Mouse (Mus musculus) liver, postnatal 0 days (tissue): ENCODE measurements at regions not wholly inside any gene's neighbourhood (a gene's known extent, or its start where the extent isn't known, plus 50 kb on each side); places are given as distances from the start of the nearest gene placed in this dataset.
"Not testable (repeated sequence)": the region's sequence is repeated elsewhere in the genome, so short reads cannot be mapped to it uniquely, and the experiment has no call there.

Experiments used
- ATAC-seq: fragments of 200-750 bp; cut with Nextera tagmentation; 2 replicates; pipeline ENCODE4 v1.8.0; 2017; ENCODE audit warnings: mild to moderate bottlenecking, moderate library complexity
- DNase-seq: peaks from one replicate; pipeline ENCODE4 v3.0.0-alpha.2; 2016
- H3K27ac ChIP-seq: fragments of 300-500 bp; sonication (generic); 2 replicates; pipeline ENCODE4 v1.5.1; 2014; ENCODE audit warnings: antibody characterized with exemption, moderate library complexity, mild to moderate bottlenecking, low read depth
- H3K27me3 ChIP-seq: fragments of 300-500 bp; sonication (generic); 2 replicates; pipeline ENCODE4 v1.6.1; 2014; ENCODE audit warnings: low read length, control low read depth, mixed read lengths; ENCODE audit not compliant: insufficient read depth
- H3K36me3 ChIP-seq: fragments of 300-500 bp; sonication (generic); replicated peaks from 2 replicates; pipeline ENCODE4 v1.6.1; 2014; ENCODE audit warnings: mild to moderate bottlenecking, control low read depth, low read length, moderate library complexity, mixed read lengths; ENCODE audit not compliant: insufficient read depth
- H3K4me1 ChIP-seq: fragments of 300-500 bp; sonication (generic); 2 replicates; pipeline ENCODE4 v1.6.1; 2014; ENCODE audit warnings: antibody characterized with exemption, mild to moderate bottlenecking, control low read depth; ENCODE audit not compliant: insufficient read depth
- H3K4me2 ChIP-seq: fragments of 300-500 bp; sonication (generic); 2 replicates; pipeline ENCODE4 v1.6.1; 2014; ENCODE audit warnings: low read depth, mild to moderate bottlenecking, low read length, moderate library complexity, mixed read lengths
- H3K4me3 ChIP-seq: fragments of 300-500 bp; sonication (generic); 2 replicates; pipeline ENCODE4 v1.5.1; 2014; ENCODE audit warnings: low read depth, low read length
- H3K9ac ChIP-seq: fragments of 300-500 bp; sonication (generic); replicated peaks from 2 replicates; pipeline ENCODE4 v1.6.1; 2014; ENCODE audit warnings: mild to moderate bottlenecking, moderate library complexity
- H3K9me3 ChIP-seq: fragments of 300-500 bp; sonication (generic); 2 replicates; pipeline ENCODE4 v1.6.1; 2016; ENCODE audit warnings: mild to moderate bottlenecking, control low read depth, low read length, mixed read lengths
- CTCF ChIP-seq: sonication (generic); IDR thresholded peaks from 2 replicates; pipeline ENCODE4 v1.5.1; 2016; ENCODE audit warnings: antibody characterized with exemption, low read depth
- EP300 ChIP-seq: IDR thresholded peaks from 2 replicates; pipeline ENCODE4 v1.6.1; 2016; ENCODE audit warnings: antibody characterized with exemption, low read depth, mild to moderate bottlenecking
- WGBS: fragments of 180-500 bp; shearing (Covaris S2); extraction: QIAGEN DNeasy Blood & Tissue Kit; methylation state at CpG from one replicate; pipeline ENCODE4 v1.1.7; 2014; ENCODE audit not compliant: insufficient replicate concordance; 5-methylcytosine and 5-hydroxymethylcytosine counted together

GRCm38 (mm10) chr5:28785347-28786060 lies 318.4 kb upstream of the Shh start:
- H3K27me3 ChIP-seq: no peaks in the 10 kb centered on the region
- H3K9me3 ChIP-seq: no peaks in the 10 kb centered on the region
- H3K9ac ChIP-seq: no peak overlapping the region
- DNase-seq (no peak), ATAC-seq (no peak)
- H3K27ac ChIP-seq: no peak overlapping the region
- H3K4me3 ChIP-seq: no peak overlapping the region
- H3K4me1 ChIP-seq: no peaks in the 10 kb centered on the region
- 68% methylated on average over 11 of the region's 11 CpGs for WGBS
- TF ChIP-seq EP300: no peak
- TF ChIP-seq CTCF: no peak
- no peaks in the 10 kb centered on the region for H3K36me3 ChIP-seq
- H3K4me2 ChIP-seq: no peak overlapping the region

GRCm38 (mm10) chr5:28784339-28784966 lies 317.4 kb upstream of the Shh start:
- H3K4me2 ChIP-seq: no peak overlapping the region
- H3K4me3 ChIP-seq: no peak overlapping the region
- no peaks in the 10 kb centered on the region for H3K4me1 ChIP-seq
- no peak overlapping the region for H3K9ac ChIP-seq
- no peaks in the 10 kb centered on the region for H3K36me3 ChIP-seq
- DNase-seq: no peak
- no peak overlapping the region for H3K27ac ChIP-seq
- no peaks in the 10 kb centered on the region for H3K27me3 ChIP-seq
- TF ChIP-seq CTCF (no peak), EP300 (no peak)
- WGBS: 84% methylated on average over 6 of the region's 6 CpGs
- H3K9me3 ChIP-seq: no peaks in the 10 kb centered on the region
- ATAC-seq: no peak

- Histone ChIP-seq H3K36me3 (no peaks in the 10 kb centered on the region), H3K9me3 (no peaks in the 10 kb centered on the region), H3K27me3 (no peaks in the 10 kb centered on the region), H3K4me1 (no peaks in the 10 kb centered on the region), H3K4me2 (no peak overlapping the region), H3K9ac (no peak overlapping the region), H3K27ac (no peak overlapping the region), H3K4me3 (no peak overlapping the region)
- no peak for DNase-seq
- TF ChIP-seq EP300 (no peak), CTCF (no peak)
- WGBS: 66% methylated on average over 2 of the region's 2 CpGs
- ATAC-seq: no peak
Measured at GRCm38 (mm10) chr5:28775648-28776359, 308.7 kb upstream of the Shh start.

- ATAC-seq (no peak), DNase-seq (no peak)
- H3K4me3 ChIP-seq: no peak overlapping the region
- H3K27ac ChIP-seq: no peak overlapping the region
- no peaks in the 10 kb centered on the region for H3K27me3 ChIP-seq
- no peak overlapping the region for H3K9ac ChIP-seq
- TF ChIP-seq EP300 (no peak), CTCF (no peak)
- WGBS: 73% methylated on average over 1 of the region's 1 CpGs
- no peaks in the 10 kb centered on the region for H3K9me3 ChIP-seq
- H3K4me1 ChIP-seq: no peaks in the 10 kb centered on the region
- no peak overlapping the region for H3K4me2 ChIP-seq
- no peaks in the 10 kb centered on the region for H3K36me3 ChIP-seq
Measured at GRCm38 (mm10) chr5:28771796-28772195, 304.7 kb upstream of the Shh start.

- 82% methylated on average over 6 of the region's 6 CpGs for WGBS
- Histone ChIP-seq H3K9me3 (no peaks in the 10 kb centered on the region), H3K36me3 (no peaks in the 10 kb centered on the region), H3K27ac (no peak overlapping the region), H3K9ac (no peak overlapping the region), H3K4me3 (no peak overlapping the region), H3K27me3 (no peaks in the 10 kb centered on the region), H3K4me2 (no peak overlapping the region), H3K4me1 (no peaks in the 10 kb centered on the region)
- peak; percentile 19; the same call in 1 of the 2 replicates for ATAC-seq
- TF ChIP-seq CTCF: no peak
- TF ChIP-seq EP300: no peak
- DNase-seq: no peak
Measured at GRCm38 (mm10) chr5:28756171-28756948, 289.3 kb upstream of the Shh start.

GRCm38 (mm10) chr5:28751821-28752220 lies 284.8 kb upstream of the Shh start:
- DNase-seq, H3K27ac ChIP-seq, H3K9me3 ChIP-seq, H3K27me3 ChIP-seq, ATAC-seq, H3K4me3 ChIP-seq, H3K4me1 ChIP-seq, H3K9ac ChIP-seq, H3K4me2 ChIP-seq, H3K36me3 ChIP-seq: not testable (repeated sequence)
